Mouse (Mus musculus) limb, embryonic 13.5 days (tissue): Measurements from ENCODE around the gene Nae1. TPM values are rescaled to one million over a fixed set of nuclear protein-coding genes. Genes with fewer than 3 reads are reported as not detected.
"Not testable (repeated sequence)": the region's sequence is repeated elsewhere in the genome, so short reads cannot be mapped to it uniquely, and the experiment has no call there.

Source experiments
- ATAC-seq: fragments of 200-750 bp; cut with Nextera tagmentation; 2 replicates; pipeline ENCODE4 v1.8.0; 2017; ENCODE audit warnings: low read depth, moderate number of reproducible peaks, moderate TSS enrichment; ENCODE audit not compliant: low FRiP score
- H3K27ac ChIP-seq: fragments of 300-500 bp; sonication (generic); 2 replicates; pipeline ENCODE4 v1.5.1; 2015; ENCODE audit warnings: inconsistent platforms, mild to moderate bottlenecking, moderate library complexity
- H3K27me3 ChIP-seq: fragments of 300-500 bp; sonication (generic); 2 replicates; pipeline ENCODE4 v1.6.1; 2015; ENCODE audit warnings: mild to moderate bottlenecking, inconsistent platforms
- H3K36me3 ChIP-seq: fragments of 300-500 bp; sonication (generic); 2 replicates; pipeline ENCODE4 v1.6.1; 2015; ENCODE audit warnings: inconsistent platforms, mild to moderate bottlenecking, moderate library complexity
- H3K4me1 ChIP-seq: fragments of 300-500 bp; sonication (generic); 2 replicates; pipeline ENCODE4 v1.6.1; 2015; ENCODE audit warnings: inconsistent platforms
- H3K4me2 ChIP-seq: fragments of 300-500 bp; sonication (generic); replicated peaks from 2 replicates; pipeline ENCODE4 v1.6.1; 2015; ENCODE audit warnings: inconsistent platforms, mild to moderate bottlenecking, moderate library complexity
- H3K4me3 ChIP-seq: fragments of 300-500 bp; sonication (generic); 2 replicates; pipeline ENCODE4 v1.5.1; 2015; ENCODE audit warnings: moderate library complexity, mild to moderate bottlenecking, inconsistent platforms
- H3K9ac ChIP-seq: fragments of 300-500 bp; sonication (generic); 2 replicates; pipeline ENCODE4 v1.6.1; 2015; ENCODE audit warnings: mild to moderate bottlenecking, inconsistent platforms
- H3K9me3 ChIP-seq: fragments of 300-500 bp; sonication (generic); 2 replicates; pipeline ENCODE4 v1.6.1; 2016; ENCODE audit warnings: inconsistent platforms
- WGBS: fragments of 180-500 bp; shearing (Covaris S2); methylation state at CpG from one replicate; pipeline ENCODE4 v1.1.7; 2015; 5-methylcytosine and 5-hydroxymethylcytosine counted together
- polyA plus RNA-seq: library from polyadenylated mRNA; unstranded; fragments of >200 nt; fragmentation: Nextera tagmentation; extraction: Ambion mirVana; gene quantifications from 2 replicates; pipeline ENCODE4 v1.2.1, GENCODE M21; 2015

Gene Nae1
- polyA plus RNA-seq: 116 and 122 TPM in 2 replicates

DNA sequence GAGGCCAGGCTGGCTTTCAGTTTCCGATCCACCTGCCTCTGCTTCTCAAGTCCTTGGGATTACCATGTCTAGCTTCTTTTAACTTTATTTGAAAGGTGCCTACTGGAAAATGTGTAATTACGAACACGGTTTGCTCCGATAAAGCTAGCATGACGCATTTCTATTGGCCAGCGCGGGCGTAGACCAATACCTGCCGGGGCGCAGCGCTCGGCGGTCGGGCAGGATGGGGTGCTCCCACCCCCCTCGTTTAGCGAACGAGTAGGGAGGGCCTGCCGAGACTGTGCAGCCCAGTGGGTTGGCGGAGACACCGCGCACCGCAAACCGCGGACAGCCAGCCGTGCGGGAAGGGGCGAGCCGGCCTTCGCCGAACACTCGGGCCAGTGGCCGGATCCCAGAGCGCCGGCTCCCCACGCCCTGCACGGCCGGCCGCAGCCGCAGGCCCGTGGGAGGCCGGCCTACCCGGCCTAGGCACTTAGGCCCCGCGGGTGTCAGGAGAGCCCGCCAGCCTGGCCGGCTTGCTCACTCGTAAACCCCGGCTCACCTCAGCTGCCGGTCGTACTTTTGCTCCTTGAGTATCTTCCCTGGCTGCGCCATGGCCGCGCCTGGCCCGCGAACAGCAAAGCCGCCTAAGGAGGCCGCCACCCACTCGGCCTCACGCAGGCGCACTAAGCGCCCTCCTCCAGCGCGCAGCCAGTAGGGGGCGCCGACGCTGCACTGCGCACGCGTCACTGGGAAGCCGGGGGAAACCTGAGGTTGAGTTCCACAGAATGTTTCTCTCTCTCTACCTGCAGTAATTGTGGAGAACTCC lies at the start of gene Nae1, which contains the start of gene Car7:
Gene Nae1 (minus strand): TSS at position 667 of the 808 bp plus-strand sequence.
Gene Car7 (plus strand): TSS at position 719 of the 808 bp plus-strand sequence.
- peak; percentile 96 for ATAC-seq
- Histone ChIP-seq H3K9ac (peak within 1 kb of the TSS; percentile 96), H3K4me3 (peak within 1 kb of the TSS; percentile 89), H3K36me3 (peaks cover 14% of the 10 kb centered on the region), H3K27ac (peak within 1 kb of the TSS; percentile 89), H3K4me2 (peak within 1 kb of the TSS; percentile 74), H3K4me1 (peaks cover 25% of the 10 kb centered on the region), H3K9me3 (no peaks in the 10 kb centered on the region), H3K27me3 (peaks cover 9% of the 10 kb centered on the region)
- WGBS: under 1% methylated on average over 63 of the region's 70 CpGs

- H3K4me1 ChIP-seq, H3K4me3 ChIP-seq, H3K9me3 ChIP-seq, H3K27ac ChIP-seq, H3K27me3 ChIP-seq, ATAC-seq, H3K4me2 ChIP-seq, H3K9ac ChIP-seq, H3K36me3 ChIP-seq: not testable (repeated sequence)
- 81% methylated on average over 17 of the region's 17 CpGs for WGBS
Observed at GRCm38 (mm10) chr8:104577606-104578005, 43.2 kb upstream of the Nae1 start.

- no peaks in the 10 kb centered on the region for H3K36me3 ChIP-seq
- H3K9me3 ChIP-seq: no peaks in the 10 kb centered on the region
- no peak overlapping the region for H3K27ac ChIP-seq
- 91% methylated on average over 3 of the region's 3 CpGs for WGBS
- no peaks in the 10 kb centered on the region for H3K4me1 ChIP-seq
- H3K4me2 ChIP-seq: no peak overlapping the region
- H3K4me3 ChIP-seq: no peak overlapping the region
- H3K9ac ChIP-seq: no peak overlapping the region
- H3K27me3 ChIP-seq: no peaks in the 10 kb centered on the region
- no peak for ATAC-seq
Observed at GRCm38 (mm10) chr8:104576820-104577219, 42.4 kb upstream of the Nae1 start.

DNA sequence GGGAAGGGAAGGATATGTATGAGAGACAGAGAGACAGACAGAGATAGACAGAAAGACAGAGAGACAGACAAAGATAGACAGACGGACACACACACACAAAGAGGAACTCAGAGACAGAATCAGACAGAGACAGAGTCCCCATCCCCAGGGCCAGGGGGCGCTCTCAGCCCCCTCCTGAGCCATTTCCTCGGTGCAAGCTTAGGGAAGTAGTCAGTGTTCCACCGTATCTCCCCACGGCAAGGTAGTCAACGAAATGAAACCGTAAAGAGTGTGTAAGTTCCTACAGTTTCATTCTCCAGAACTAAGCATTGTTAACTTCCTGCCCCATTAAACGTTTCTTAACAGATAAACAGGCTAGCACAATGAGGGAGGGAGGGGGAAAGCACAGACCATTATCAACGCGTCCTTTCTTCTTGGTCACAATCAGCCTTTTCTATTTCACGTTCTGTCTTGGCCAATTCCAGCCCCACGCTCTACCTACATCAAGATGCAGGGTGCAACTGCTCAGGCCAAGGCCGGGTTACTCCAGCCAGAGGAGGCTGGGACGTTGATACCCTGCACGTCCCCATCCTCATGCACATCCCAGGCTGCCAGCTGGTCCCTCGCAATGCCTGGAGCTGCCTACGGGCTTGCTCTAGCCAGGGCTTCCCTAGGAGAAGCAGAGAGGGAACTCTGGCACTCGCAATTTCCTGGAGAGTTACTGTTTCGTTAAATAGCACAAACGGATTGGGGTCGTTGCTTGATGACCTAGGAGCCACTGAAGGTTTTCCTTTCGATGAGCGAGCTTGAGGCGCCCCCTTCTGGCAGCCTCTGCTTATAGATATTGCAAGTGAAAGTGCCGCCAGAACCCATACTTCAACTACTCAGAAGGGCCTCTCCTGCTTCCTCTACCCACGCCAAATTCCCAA lies 36.3 kb upstream of the Nae1 start:
- 0 out of 2 replicates have a peak, but pooled peaks cover 3% of the 10 kb centered on the region for H3K4me1 ChIP-seq
- peak overlapping the region; percentile 40 for H3K4me3 ChIP-seq
- H3K27ac ChIP-seq: no peak overlapping the region
- peak overlapping the region; percentile 31; the same call in 1 of the 2 replicates for H3K9ac ChIP-seq
- peak overlapping the region; percentile 72 for H3K4me2 ChIP-seq
- H3K27me3 ChIP-seq: no peaks in the 10 kb centered on the region
- WGBS: 6% methylated on average over 26 of the region's 26 CpGs
- no peaks in the 10 kb centered on the region for H3K36me3 ChIP-seq
- peak; percentile 72 for ATAC-seq
- no peaks in the 10 kb centered on the region for H3K9me3 ChIP-seq

GRCm38 (mm10) chr8:104569559-104569958 lies 35.1 kb upstream of the Nae1 start:
- 41% methylated on average over 1 of the region's 1 CpGs for WGBS
- no peak overlapping the region for H3K4me3 ChIP-seq
- no peak overlapping the region for H3K27ac ChIP-seq
- 0 out of 2 replicates have a peak, but pooled peaks cover 3% of the 10 kb centered on the region for H3K4me1 ChIP-seq
- H3K9me3 ChIP-seq: no peaks in the 10 kb centered on the region
- H3K27me3 ChIP-seq: no peaks in the 10 kb centered on the region
- no peak overlapping the region for H3K4me2 ChIP-seq
- ATAC-seq: no peak
- H3K36me3 ChIP-seq: no peaks in the 10 kb centered on the region
- H3K9ac ChIP-seq: no peak overlapping the region

DNA sequence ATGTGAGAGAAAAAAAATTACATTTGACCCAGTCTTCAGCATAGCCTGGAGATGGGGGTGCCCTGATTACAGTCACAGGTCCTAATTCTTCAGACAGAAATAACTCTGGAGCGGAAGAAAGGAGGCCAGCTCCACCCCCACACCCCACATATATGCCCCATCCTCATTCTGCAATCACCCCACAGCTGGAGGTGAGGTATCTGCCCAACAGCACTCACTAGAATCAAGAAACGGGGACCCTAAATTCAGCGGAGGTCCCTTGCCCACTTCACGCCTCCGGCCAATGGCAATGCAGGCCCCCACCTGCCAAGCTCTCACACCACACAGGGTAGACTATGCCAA lies 31.0 kb upstream of the Nae1 start:
- H3K4me3 ChIP-seq: no peak overlapping the region
- no peaks in the 10 kb centered on the region for H3K27me3 ChIP-seq
- H3K36me3 ChIP-seq: no peaks in the 10 kb centered on the region
- WGBS: 96% methylated on average over 5 of the region's 5 CpGs
- 0 out of 2 replicates have a peak, but pooled peaks have one; percentile 8 for ATAC-seq
- H3K9ac ChIP-seq: no peak overlapping the region
- H3K27ac ChIP-seq: no peak overlapping the region
- no peaks in the 10 kb centered on the region for H3K9me3 ChIP-seq
- no peak overlapping the region for H3K4me2 ChIP-seq
- H3K4me1 ChIP-seq: no peaks in the 10 kb centered on the region

GRCm38 (mm10) chr8:104564633-104565456 lies 30.4 kb upstream of the Nae1 start:
- Histone ChIP-seq H3K4me2 (peak overlapping the region; percentile 31; the same call in 1 of the 2 replicates), H3K4me1 (no peaks in the 10 kb centered on the region), H3K27me3 (no peaks in the 10 kb centered on the region), H3K9ac (no peak overlapping the region), H3K4me3 (no peak overlapping the region), H3K9me3 (no peaks in the 10 kb centered on the region), H3K36me3 (no peaks in the 10 kb centered on the region), H3K27ac (no peak overlapping the region)
- WGBS: 16% methylated on average over 22 of the region's 22 CpGs
- ATAC-seq: peak; percentile 77

- Histone ChIP-seq H3K4me2 (no peak overlapping the region), H3K27ac (no peak overlapping the region), H3K4me1 (no peaks in the 10 kb centered on the region), H3K4me3 (no peak overlapping the region), H3K27me3 (no peaks in the 10 kb centered on the region), H3K9me3 (no peaks in the 10 kb centered on the region), H3K36me3 (no peaks in the 10 kb centered on the region), H3K9ac (no peak overlapping the region)
- ATAC-seq: no peak
Observed at GRCm38 (mm10) chr8:104560731-104561130, 26.3 kb upstream of the Nae1 start.

- 67% methylated on average over 7 of the region's 7 CpGs for WGBS
- Histone ChIP-seq H3K4me2 (no peak overlapping the region), H3K9me3 (no peaks in the 10 kb centered on the region), H3K4me3 (no peak overlapping the region), H3K9ac (no peak overlapping the region), H3K4me1 (no peaks in the 10 kb centered on the region), H3K27ac (no peak overlapping the region), H3K27me3 (no peaks in the 10 kb centered on the region), H3K36me3 (no peaks in the 10 kb centered on the region)
- no peak for ATAC-seq
Observed at GRCm38 (mm10) chr8:104557226-104557625, 22.8 kb upstream of the Nae1 start.

GRCm38 (mm10) chr8:104555191-104555590 lies 20.8 kb upstream of the Nae1 start:
- H3K4me2 ChIP-seq: no peak overlapping the region
- no peak for ATAC-seq
- no peak overlapping the region for H3K9ac ChIP-seq
- 86% methylated on average over 4 of the region's 4 CpGs for WGBS
- no peaks in the 10 kb centered on the region for H3K9me3 ChIP-seq
- H3K27ac ChIP-seq: no peak overlapping the region
- H3K4me1 ChIP-seq: no peaks in the 10 kb centered on the region
- H3K36me3 ChIP-seq: no peaks in the 10 kb centered on the region
- H3K4me3 ChIP-seq: no peak overlapping the region
- H3K27me3 ChIP-seq: no peaks in the 10 kb centered on the region

GRCm38 (mm10) chr8:104543440-104544045 lies 9.1 kb upstream of the Nae1 start:
- Histone ChIP-seq H3K4me2 (no peak overlapping the region), H3K27me3 (peaks cover 59% of the 10 kb centered on the region), H3K36me3 (no peaks in the 10 kb centered on the region), H3K4me3 (no peak overlapping the region), H3K9ac (no peak overlapping the region), H3K4me1 (peaks cover 11% of the 10 kb centered on the region), H3K27ac (no peak overlapping the region), H3K9me3 (no peaks in the 10 kb centered on the region)
- WGBS: 80% methylated on average over 8 of the region's 8 CpGs
- ATAC-seq: no peak
